Mouse (Mus musculus) heart, postnatal 0 days (tissue): ENCODE results near the gene St6galnac6. TPM values are rescaled to one million over a fixed set of nuclear protein-coding genes. Genes with fewer than 3 reads are reported as not detected.

Experiments
- ATAC-seq: fragments of 200-750 bp; cut with Nextera tagmentation; 2 replicates; pipeline ENCODE4 v1.8.0; 2017; ENCODE audit warnings: low read depth, moderate number of reproducible peaks, moderate library complexity; ENCODE audit not compliant: insufficient read depth
- DNase-seq: peaks from one replicate; pipeline ENCODE4 v3.0.0-alpha.2; 2016; ENCODE audit warnings: low spot score
- H3K27ac ChIP-seq: fragments of 300-500 bp; sonication (generic); 2 replicates; pipeline ENCODE4 v1.5.1; 2014; ENCODE audit warnings: low read depth, mild to moderate bottlenecking
- H3K27me3 ChIP-seq: fragments of 300-500 bp; sonication (generic); 2 replicates; pipeline ENCODE4 v1.6.1; 2014; ENCODE audit warnings: low read length, mixed read lengths; ENCODE audit not compliant: control insufficient read depth, insufficient read depth
- H3K36me3 ChIP-seq: fragments of 300-500 bp; sonication (generic); replicated peaks from 2 replicates; pipeline ENCODE4 v1.6.1; 2014; ENCODE audit warnings: low read length, mixed read lengths; ENCODE audit not compliant: control insufficient read depth, insufficient read depth
- H3K4me1 ChIP-seq: fragments of 300-500 bp; sonication (generic); 2 replicates; pipeline ENCODE4 v1.6.1; 2014; ENCODE audit warnings: antibody characterized with exemption; ENCODE audit not compliant: control insufficient read depth, insufficient read depth
- H3K4me2 ChIP-seq: fragments of 300-500 bp; sonication (generic); 2 replicates; pipeline ENCODE4 v1.6.1; 2014; ENCODE audit warnings: low read depth, mild to moderate bottlenecking, low read length, moderate library complexity
- H3K4me3 ChIP-seq: fragments of 300-500 bp; sonication (generic); 2 replicates; pipeline ENCODE4 v1.5.1; 2014; ENCODE audit warnings: low read depth, low read length
- H3K9ac ChIP-seq: fragments of 300-500 bp; sonication (generic); replicated peaks from 2 replicates; pipeline ENCODE4 v1.6.1; 2014; ENCODE audit warnings: low read depth, low read length, mixed read lengths
- H3K9me3 ChIP-seq: fragments of 300-500 bp; sonication (generic); replicated peaks from 2 replicates; pipeline ENCODE4 v1.6.1; 2016; ENCODE audit warnings: low read length; ENCODE audit not compliant: control insufficient read depth
- CTCF ChIP-seq: IDR thresholded peaks from 2 replicates; pipeline ENCODE4 v1.5.1; 2016; ENCODE audit warnings: antibody characterized with exemption, control low read depth, low read depth
- EP300 ChIP-seq: IDR thresholded peaks from 2 replicates; pipeline ENCODE4 v1.6.1; 2016; ENCODE audit warnings: antibody characterized with exemption, low read depth
- WGBS: fragments of 180-500 bp; shearing (Covaris S2); extraction: QIAGEN DNeasy Blood & Tissue Kit; methylation state at CpG from one replicate; pipeline ENCODE4 v1.1.7; 2014; 5-methylcytosine and 5-hydroxymethylcytosine counted together
- polyA plus RNA-seq: library from polyadenylated mRNA; unstranded; fragments of >200 nt; fragmentation: Nextera tagmentation; extraction: Ambion mirVana; gene quantifications from 2 replicates; pipeline ENCODE4 v1.2.1, GENCODE M21; 2015
- total RNA-seq: library from RNA; depleted of rRNA; stranded (reverse); fragments of >200 nt; gene quantifications from 2 replicates; pipeline ENCODE4 v1.2.3, GENCODE M21; 2014; ENCODE audit warnings: low replicate concordance

St6galnac6 gene
- total and polyA plus RNA-seq, 2 experiments from 2014 or later: 44.3 to 117 TPM

- Histone ChIP-seq H3K27me3 (no peaks in the 10 kb centered on the region), H3K4me1 (peaks cover 34% of the 10 kb centered on the region), H3K27ac (peak overlapping the region; percentile 71; the same call in 1 of the 2 replicates), H3K4me2 (no peak overlapping the region), H3K36me3 (no peaks in the 10 kb centered on the region), H3K9me3 (no peaks in the 10 kb centered on the region), H3K9ac (no peak overlapping the region), H3K4me3 (no peak overlapping the region)
- WGBS: 47% methylated on average over 9 of the region's 9 CpGs
- TF ChIP-seq EP300 (no peak), CTCF (no peak)
- DNase-seq (no peak), ATAC-seq (no peak)
Observed at GRCm38 (mm10) chr2:32644083-32644482, 44.6 kb downstream of the St6galnac6 start.

GRCm38 (mm10) chr2:32644799-32645475 is 45.4 kb downstream of the St6galnac6 start:
- H3K9me3 ChIP-seq: no peaks in the 10 kb centered on the region
- no peak for ATAC-seq
- peak overlapping the region; percentile 71; the same call in 1 of the 2 replicates for H3K27ac ChIP-seq
- TF ChIP-seq EP300: no peak
- no peak for TF ChIP-seq CTCF
- H3K9ac ChIP-seq: no peak overlapping the region
- no peaks in the 10 kb centered on the region for H3K36me3 ChIP-seq
- no peak for DNase-seq
- H3K4me1 ChIP-seq: peaks cover 34% of the 10 kb centered on the region
- H3K4me3 ChIP-seq: no peak overlapping the region
- WGBS: 82% methylated on average over 8 of the region's 8 CpGs
- no peak overlapping the region for H3K4me2 ChIP-seq
- H3K27me3 ChIP-seq: no peaks in the 10 kb centered on the region

GRCm38 (mm10) chr2:32645647-32646046 is 46.1 kb downstream of the St6galnac6 start:
- DNase-seq (no peak), ATAC-seq (no peak)
- Histone ChIP-seq H3K27ac (peak overlapping the region; percentile 95), H3K27me3 (no peaks in the 10 kb centered on the region), H3K36me3 (0 out of 2 replicates have a peak, but pooled peaks cover 2% of the 10 kb centered on the region), H3K9me3 (no peaks in the 10 kb centered on the region), H3K4me1 (peaks cover 31% of the 10 kb centered on the region), H3K9ac (no peak overlapping the region), H3K4me3 (no peak overlapping the region), H3K4me2 (no peak overlapping the region)
- 53% methylated on average over 3 of the region's 3 CpGs for WGBS
- TF ChIP-seq CTCF: no peak
- TF ChIP-seq EP300: no peak

GRCm38 (mm10) chr2:32646379-32647056 is 47.0 kb downstream of the St6galnac6 start, which contains the start of gene Eng:
Eng (plus strand) TSS chr2:32646595.
- Histone ChIP-seq H3K27ac (peak within 1 kb of the TSS; percentile 95), H3K4me1 (peaks cover 28% of the 10 kb centered on the region), H3K27me3 (no peaks in the 10 kb centered on the region), H3K9me3 (no peaks in the 10 kb centered on the region), H3K9ac (peak within 1 kb of the TSS; percentile 82), H3K4me2 (peak within 1 kb of the TSS; percentile 54), H3K36me3 (peaks cover 8% of the 10 kb centered on the region; the same call in 1 of the 2 replicates), H3K4me3 (peak within 1 kb of the TSS; percentile 62)
- ATAC-seq (peak; percentile 69), DNase-seq (peak; percentile 56)
- 42% methylated on average over 31 of the region's 31 CpGs for WGBS
- TF ChIP-seq EP300: no peak
- no peak for TF ChIP-seq CTCF

- DNase-seq (no peak), ATAC-seq (no peak)
- H3K27ac ChIP-seq: peak overlapping the region; percentile 95
- peaks cover 9% of the 10 kb centered on the region; the same call in 1 of the 2 replicates for H3K36me3 ChIP-seq
- peak overlapping the region; percentile 82 for H3K9ac ChIP-seq
- H3K27me3 ChIP-seq: no peaks in the 10 kb centered on the region
- TF ChIP-seq CTCF (no peak), EP300 (no peak)
- peak overlapping the region; percentile 54 for H3K4me2 ChIP-seq
- WGBS: 48% methylated on average over 7 of the region's 7 CpGs
- peak overlapping the region; percentile 62 for H3K4me3 ChIP-seq
- no peaks in the 10 kb centered on the region for H3K9me3 ChIP-seq
- H3K4me1 ChIP-seq: peaks cover 21% of the 10 kb centered on the region
Observed at GRCm38 (mm10) chr2:32647366-32647765, 47.9 kb downstream of the St6galnac6 start.
